Mouse (Mus musculus): ENCODE measurements at regions not wholly inside any gene's neighbourhood (a gene's known extent, or its start where the extent isn't known, plus 50 kb on each side); places are given as distances from the start of the nearest gene placed in this dataset.

DNA sequence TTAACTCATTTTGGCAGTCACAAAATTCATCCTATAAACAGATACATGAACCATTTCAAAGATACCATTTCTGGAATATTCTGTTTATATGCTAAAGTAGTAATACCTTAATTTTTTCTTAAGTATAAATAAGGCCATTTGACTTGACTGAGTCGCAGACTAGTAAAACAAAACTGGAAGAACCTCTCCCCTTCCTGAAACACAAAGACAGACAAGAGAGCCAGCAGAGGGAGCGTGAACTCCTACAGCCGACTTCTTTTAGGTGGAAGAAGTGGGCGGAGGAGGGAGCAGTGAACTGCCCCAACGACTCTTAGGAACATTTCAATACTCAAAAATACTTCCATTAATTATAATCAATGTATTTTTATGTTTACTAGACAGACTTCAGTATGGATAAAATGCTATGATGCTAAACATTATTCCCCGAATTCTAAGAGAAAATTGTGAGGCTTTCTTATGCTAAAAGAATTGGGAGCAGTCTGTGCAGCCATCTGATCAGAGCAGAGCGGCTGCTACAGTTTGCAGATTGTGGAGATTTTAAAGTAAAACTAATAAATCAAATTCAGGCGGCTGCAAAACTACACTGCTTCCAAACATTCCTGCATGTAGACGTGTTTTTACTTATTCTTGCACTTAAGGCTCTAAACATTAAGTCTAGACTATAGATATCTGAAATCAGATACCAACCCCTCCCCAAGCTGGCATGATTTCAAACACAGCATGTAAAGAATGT is 211.2 kb upstream of the Klf14 start:
- no peaks in the 10 kb centered on the region for H3K9me3 ChIP-seq (replicated peaks; ENCODE audit: control insufficient read depth, low read length)
- ATAC-seq (no peak), DNase-seq (ENCODE audit: low spot score) (peak; percentile 24)
- 67% methylated on average over 9 of the region's 9 CpGs for whole genome bisulfite sequencing
- no peak overlapping the region for H3K9ac ChIP-seq (ENCODE audit: low read length)
- no peak overlapping the region for H3K4me2 ChIP-seq (ENCODE audit: low read length)
- no peak overlapping the region for H3K4me3 ChIP-seq (ENCODE audit: low read depth, low read length)
- no peaks in the 10 kb centered on the region for H3K36me3 ChIP-seq (ENCODE audit: control insufficient read depth, insufficient read depth, low read length)
- no peaks in the 10 kb centered on the region for H3K4me1 ChIP-seq (ENCODE audit: control insufficient read depth, insufficient read depth, low read length)
- no peaks in the 10 kb centered on the region for H3K27me3 ChIP-seq (replicated peaks; ENCODE audit: control insufficient read depth, insufficient read depth, low read length)
- H3K27ac ChIP-seq (ENCODE audit: low read depth, low read length): no peak overlapping the region

DNA sequence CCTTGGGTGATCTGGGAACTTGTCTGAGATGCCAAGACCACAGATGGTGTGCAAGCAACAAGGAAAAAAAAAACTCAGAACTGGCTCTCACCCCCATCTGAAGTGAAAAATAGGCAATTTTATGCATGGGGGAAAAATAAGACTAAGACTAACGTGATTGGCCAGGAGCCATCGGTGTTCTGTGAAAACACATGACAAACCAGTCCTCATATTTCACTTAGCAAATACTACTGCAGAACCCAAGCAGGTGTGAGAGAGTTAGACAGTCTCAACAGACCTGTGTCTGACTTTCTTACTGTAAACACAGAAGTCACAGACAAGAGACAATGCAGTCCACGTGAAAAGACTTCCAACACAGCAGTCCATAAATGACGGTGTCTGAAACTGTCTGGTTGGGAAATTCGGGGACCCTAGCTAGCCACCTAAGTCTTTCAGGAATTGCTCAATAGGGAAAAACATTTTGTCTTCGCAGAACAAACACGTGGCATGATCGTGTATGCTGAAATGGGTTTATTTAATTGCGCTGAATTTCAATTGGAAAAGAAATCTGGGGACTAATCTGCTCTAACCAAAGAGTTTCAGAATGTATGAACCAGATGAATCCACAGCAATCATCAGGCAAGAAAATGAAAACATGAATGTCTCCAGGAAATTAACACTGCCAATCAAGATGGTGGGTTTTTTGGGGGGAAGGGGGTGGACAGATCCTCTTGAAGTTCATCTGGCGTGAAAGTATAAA is 213.1 kb upstream of the Klf14 start:
- 74% methylated on average over 10 of the region's 10 CpGs for WGBS
- peak; percentile 84 for DNase-seq (ENCODE audit: low spot score)
- ATAC-seq: peak; percentile 73; the same call in 1 of the 2 replicates

DNA sequence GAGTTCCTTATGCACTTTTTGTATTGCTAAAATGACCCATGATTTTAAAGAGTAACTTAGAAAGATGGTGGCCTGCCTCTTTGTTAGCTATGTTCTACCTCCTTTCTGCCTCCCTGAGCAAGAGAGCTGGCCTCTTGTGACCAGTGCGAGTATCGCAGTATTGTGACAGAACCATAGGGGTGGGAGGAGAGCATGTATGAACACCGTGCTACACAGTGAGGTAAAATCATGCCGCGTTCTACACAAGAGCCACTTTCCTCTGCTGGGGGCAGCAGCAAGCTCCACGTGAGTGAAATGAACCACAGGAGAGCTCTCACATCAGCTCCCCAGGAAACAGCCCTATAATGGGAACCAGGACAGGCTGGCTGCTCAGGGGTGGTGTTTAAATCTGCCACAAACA is 216.9 kb upstream of the Klf14 start:
- 75% methylated on average over 6 of the region's 6 CpGs for WGBS
- H3K36me3 ChIP-seq (ENCODE audit: control insufficient read depth, insufficient read depth, low read length): no peaks in the 10 kb centered on the region
- no peaks in the 10 kb centered on the region for H3K27me3 ChIP-seq (replicated peaks; ENCODE audit: control insufficient read depth, insufficient read depth, low read length)
- H3K9ac ChIP-seq (ENCODE audit: low read length): no peak overlapping the region
- no peaks in the 10 kb centered on the region for H3K4me1 ChIP-seq (ENCODE audit: control insufficient read depth, insufficient read depth, low read length)
- H3K4me3 ChIP-seq (ENCODE audit: low read depth, low read length): no peak overlapping the region
- DNase-seq (ENCODE audit: low spot score): no peak
- no peak for ATAC-seq
- H3K27ac ChIP-seq (ENCODE audit: low read depth, low read length): no peak overlapping the region
- H3K4me2 ChIP-seq (ENCODE audit: low read length): no peak overlapping the region
- H3K9me3 ChIP-seq (replicated peaks; ENCODE audit: control insufficient read depth, low read length): no peaks in the 10 kb centered on the region

More for the DNA sequence above, 213.1 kb upstream of the Klf14 start:
- Histone ChIP-seq H3K4me2 (ENCODE audit: low read length) (no peak overlapping the region), H3K4me1 (ENCODE audit: control insufficient read depth, insufficient read depth, low read length) (no peaks in the 10 kb centered on the region), H3K27me3 (replicated peaks; ENCODE audit: control insufficient read depth, insufficient read depth, low read length) (no peaks in the 10 kb centered on the region), H3K4me3 (ENCODE audit: low read depth, low read length) (no peak overlapping the region), H3K27ac (ENCODE audit: low read depth, low read length) (no peak overlapping the region; the same call in 1 of the 2 replicates), H3K36me3 (ENCODE audit: control insufficient read depth, insufficient read depth, low read length) (no peaks in the 10 kb centered on the region), H3K9ac (ENCODE audit: low read length) (no peak overlapping the region), H3K9me3 (replicated peaks; ENCODE audit: control insufficient read depth, low read length) (no peaks in the 10 kb centered on the region)

DNA sequence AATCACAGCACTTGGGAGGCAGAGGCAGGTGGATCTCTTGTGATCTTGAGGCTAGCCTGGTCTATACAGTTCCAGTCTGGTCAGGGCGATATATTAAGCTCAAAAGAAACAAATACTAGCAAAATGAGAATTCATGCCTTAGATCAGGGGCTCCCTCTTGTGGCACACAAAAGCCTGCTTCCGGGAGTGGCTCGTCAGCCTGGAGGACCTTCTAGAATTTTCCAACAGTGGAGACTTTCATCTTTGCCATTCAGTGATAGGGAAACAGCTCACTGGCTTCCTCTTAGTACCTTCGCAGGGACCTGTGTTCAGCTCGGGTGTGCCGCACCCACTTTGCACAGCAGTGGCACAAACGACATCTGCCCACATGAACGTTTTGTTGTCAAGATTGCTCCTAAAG is 217.5 kb upstream of the Klf14 start:
- 76% methylated on average over 8 of the region's 8 CpGs for WGBS
- DNase-seq (ENCODE audit: low spot score): peak; percentile 68
- no peak overlapping the region for H3K4me3 ChIP-seq (ENCODE audit: low read depth, low read length)
- no peaks in the 10 kb centered on the region for H3K4me1 ChIP-seq (ENCODE audit: control insufficient read depth, insufficient read depth, low read length)
- H3K27me3 ChIP-seq (replicated peaks; ENCODE audit: control insufficient read depth, insufficient read depth, low read length): no peaks in the 10 kb centered on the region
- no peak overlapping the region for H3K4me2 ChIP-seq (ENCODE audit: low read length)
- H3K27ac ChIP-seq (ENCODE audit: low read depth, low read length): no peak overlapping the region
- no peaks in the 10 kb centered on the region for H3K36me3 ChIP-seq (ENCODE audit: control insufficient read depth, insufficient read depth, low read length)
- H3K9me3 ChIP-seq (replicated peaks; ENCODE audit: control insufficient read depth, low read length): no peaks in the 10 kb centered on the region
- no peak for ATAC-seq
- H3K9ac ChIP-seq (ENCODE audit: low read length): no peak overlapping the region

DNA sequence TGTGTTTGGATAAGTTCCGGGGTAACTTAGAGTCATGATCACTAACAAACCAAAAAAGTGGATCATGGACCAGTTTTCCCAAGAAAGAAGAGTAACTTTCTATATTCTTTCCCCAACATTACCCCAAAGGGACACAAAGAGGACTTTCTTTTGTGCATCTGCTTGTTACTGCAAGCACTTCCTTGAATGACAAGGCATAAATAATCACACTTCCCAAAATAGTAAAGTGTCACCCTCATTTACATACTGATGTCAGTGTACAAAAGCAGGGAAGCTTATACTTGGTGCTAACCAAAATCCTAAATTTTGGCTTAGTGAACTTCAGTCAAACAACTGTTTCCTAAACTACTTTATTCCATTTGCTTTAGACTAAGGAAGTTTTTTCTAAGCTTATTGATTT is 218.0 kb upstream of the Klf14 start:
- no peak overlapping the region for H3K9ac ChIP-seq (ENCODE audit: low read length)
- WGBS: 89% methylated on average over 1 of the region's 1 CpGs

DNA sequence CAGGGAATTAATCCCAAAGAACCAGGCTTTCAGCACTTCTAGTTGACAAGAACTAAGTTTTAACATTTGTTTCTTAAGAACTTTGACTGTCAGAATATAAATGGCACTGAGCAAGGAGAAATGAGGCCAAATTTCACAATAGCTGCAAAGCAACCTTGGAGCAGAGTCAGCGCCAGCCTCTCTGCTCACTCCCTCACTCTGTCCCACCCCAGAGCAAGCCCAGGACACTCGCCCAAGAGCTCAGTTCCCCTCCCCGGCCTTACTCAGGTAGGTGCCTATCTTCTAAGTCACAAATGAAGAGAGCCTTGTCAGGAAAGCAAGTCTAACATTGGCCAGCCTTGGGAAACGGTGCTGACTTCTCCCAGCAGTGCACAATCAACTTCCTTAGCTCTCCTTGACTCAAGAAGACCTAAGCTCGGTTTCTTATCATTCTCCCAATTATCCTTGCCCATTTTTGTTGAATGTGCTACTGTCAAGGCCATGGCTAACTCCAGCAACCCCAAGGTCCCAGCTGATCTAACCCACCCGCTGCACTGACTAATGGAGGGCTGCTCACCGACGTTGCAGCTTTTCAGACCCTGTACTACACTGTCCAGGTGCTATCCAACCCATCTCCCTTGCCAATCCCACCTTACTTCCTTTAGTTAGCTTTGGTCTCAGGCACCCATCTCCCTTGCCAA is 219.5 kb upstream of the Klf14 start:
- 84% methylated on average over 8 of the region's 8 CpGs for WGBS

More for the DNA sequence above, 218.0 kb upstream of the Klf14 start:
- Histone ChIP-seq H3K4me3 (ENCODE audit: low read depth, low read length) (no peak overlapping the region), H3K27ac (ENCODE audit: low read depth, low read length) (no peak overlapping the region), H3K4me1 (ENCODE audit: control insufficient read depth, insufficient read depth, low read length) (no peaks in the 10 kb centered on the region), H3K36me3 (ENCODE audit: control insufficient read depth, insufficient read depth, low read length) (no peaks in the 10 kb centered on the region), H3K9me3 (replicated peaks; ENCODE audit: control insufficient read depth, low read length) (no peaks in the 10 kb centered on the region), H3K27me3 (replicated peaks; ENCODE audit: control insufficient read depth, insufficient read depth, low read length) (no peaks in the 10 kb centered on the region), H3K4me2 (ENCODE audit: low read length) (no peak overlapping the region)
- no peak for ATAC-seq
- DNase-seq (ENCODE audit: low spot score): no peak

DNA sequence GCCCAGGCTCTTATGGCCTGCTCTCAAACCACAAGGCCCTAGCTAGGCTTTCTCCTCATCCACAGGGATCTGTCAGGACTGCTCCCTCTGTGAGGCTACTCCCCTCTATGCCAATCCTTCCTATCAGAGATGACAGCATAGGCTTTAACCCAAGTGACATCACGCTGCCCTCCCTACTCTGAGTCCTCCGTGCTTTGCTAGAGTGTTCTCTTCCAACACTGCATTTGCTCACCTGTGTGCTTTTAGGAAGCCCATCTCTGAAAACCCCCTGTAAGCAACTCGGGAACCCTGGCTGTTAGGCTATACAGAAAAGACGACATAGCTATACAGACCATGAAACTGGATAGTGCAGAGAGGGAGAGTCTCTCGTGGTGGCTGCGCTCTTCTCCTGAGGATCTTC is 216.3 kb upstream of the Mkln1 start:
- Histone ChIP-seq H3K36me3 (ENCODE audit: control insufficient read depth, insufficient read depth, low read length) (no peaks in the 10 kb centered on the region), H3K4me2 (ENCODE audit: low read length) (no peak overlapping the region), H3K9me3 (replicated peaks; ENCODE audit: control insufficient read depth, low read length) (no peaks in the 10 kb centered on the region), H3K27ac (ENCODE audit: low read depth, low read length) (no peak overlapping the region), H3K9ac (ENCODE audit: low read length) (no peak overlapping the region), H3K27me3 (replicated peaks; ENCODE audit: control insufficient read depth, insufficient read depth, low read length) (no peaks in the 10 kb centered on the region), H3K4me1 (ENCODE audit: control insufficient read depth, insufficient read depth, low read length) (no peaks in the 10 kb centered on the region; the same call in 1 of the 2 replicates), H3K4me3 (ENCODE audit: low read depth, low read length) (no peak overlapping the region)
- no peak for DNase-seq (ENCODE audit: low spot score)
- no peak for ATAC-seq
- 90% methylated on average over 6 of the region's 6 CpGs for WGBS

More for the DNA sequence above, 219.5 kb upstream of the Klf14 start:
- Histone ChIP-seq H3K9ac (ENCODE audit: low read length) (no peak overlapping the region), H3K36me3 (ENCODE audit: control insufficient read depth, insufficient read depth, low read length) (no peaks in the 10 kb centered on the region), H3K27me3 (replicated peaks; ENCODE audit: control insufficient read depth, insufficient read depth, low read length) (no peaks in the 10 kb centered on the region), H3K9me3 (replicated peaks; ENCODE audit: control insufficient read depth, low read length) (no peaks in the 10 kb centered on the region), H3K4me2 (ENCODE audit: low read length) (no peak overlapping the region), H3K27ac (ENCODE audit: low read depth, low read length) (no peak overlapping the region), H3K4me3 (ENCODE audit: low read depth, low read length) (no peak overlapping the region), H3K4me1 (ENCODE audit: control insufficient read depth, insufficient read depth, low read length) (no peaks in the 10 kb centered on the region)
- ATAC-seq: no peak
- no peak for DNase-seq (ENCODE audit: low spot score)

DNA sequence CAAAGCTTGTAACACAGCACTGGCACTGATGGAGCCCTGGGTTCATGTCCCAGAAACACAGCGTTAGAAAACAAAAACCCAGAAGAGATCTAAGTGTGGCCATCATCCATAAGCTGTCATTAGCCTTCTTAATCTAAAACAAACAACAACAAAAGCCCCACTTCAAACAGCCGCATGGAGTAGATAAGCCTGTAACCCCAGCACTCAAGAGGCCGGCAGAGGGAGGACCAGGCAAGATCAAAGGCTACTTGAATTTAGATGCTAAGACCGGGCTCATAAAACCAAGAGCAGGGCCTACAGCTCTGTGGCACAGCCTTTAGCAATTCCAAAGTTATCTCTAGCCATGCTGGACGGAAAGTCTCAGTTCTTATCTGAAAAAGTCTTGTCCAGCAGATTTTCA is 215.4 kb upstream of the Mkln1 start:
- WGBS: 47% methylated on average over 5 of the region's 5 CpGs
- Histone ChIP-seq H3K9me3 (replicated peaks; ENCODE audit: control insufficient read depth, low read length) (no peaks in the 10 kb centered on the region), H3K4me3 (ENCODE audit: low read depth, low read length) (no peak overlapping the region), H3K4me2 (ENCODE audit: low read length) (no peak overlapping the region), H3K9ac (ENCODE audit: low read length) (no peak overlapping the region), H3K4me1 (ENCODE audit: control insufficient read depth, insufficient read depth, low read length) (no peaks in the 10 kb centered on the region; the same call in 1 of the 2 replicates), H3K27me3 (replicated peaks; ENCODE audit: control insufficient read depth, insufficient read depth, low read length) (no peaks in the 10 kb centered on the region), H3K27ac (ENCODE audit: low read depth, low read length) (no peak overlapping the region), H3K36me3 (ENCODE audit: control insufficient read depth, insufficient read depth, low read length) (no peaks in the 10 kb centered on the region)
- ATAC-seq: no peak
- DNase-seq (ENCODE audit: low spot score): no peak
